Mouse (Mus musculus) midbrain, embryonic 10.5 days (tissue): ENCODE measurements around the gene Arg2. TPM values are rescaled to one million over a fixed set of nuclear protein-coding genes. Genes with fewer than 3 reads are reported as not detected.
A peak's percentile ranks its signal among the peaks of the same experiment; 100 is the strongest.
"Not testable (repeated sequence)": the region's sequence is repeated elsewhere in the genome, so short reads cannot be mapped to it uniquely, and the experiment has no call there.

Source experiments
- DNase-seq: peaks from one replicate; pipeline ENCODE4 v3.0.0-alpha.2; 2017; ENCODE audit warnings: low spot score
- H3K27ac ChIP-seq: fragments of 300-500 bp; sonication (generic); replicated peaks from 2 replicates; pipeline ENCODE4 v1.5.1; 2016; ENCODE audit warnings: mild to moderate bottlenecking
- H3K27me3 ChIP-seq: fragments of 300-500 bp; sonication (generic); 2 replicates; pipeline ENCODE4 v1.6.1; 2016; ENCODE audit warnings: low read depth, mild to moderate bottlenecking; ENCODE audit not compliant: poor library complexity, severe bottlenecking
- H3K36me3 ChIP-seq: fragments of 300-500 bp; sonication (generic); 2 replicates; pipeline ENCODE4 v1.6.1; 2016; ENCODE audit warnings: mild to moderate bottlenecking, moderate library complexity
- H3K4me1 ChIP-seq: fragments of 300-500 bp; sonication (generic); 2 replicates; pipeline ENCODE4 v1.6.1; 2016
- H3K4me3 ChIP-seq: fragments of 300-500 bp; sonication (generic); 2 replicates; pipeline ENCODE4 v1.5.1; 2016; ENCODE audit warnings: mild to moderate bottlenecking, moderate library complexity
- H3K9me3 ChIP-seq: fragments of 300-500 bp; sonication (generic); replicated peaks from 2 replicates; pipeline ENCODE4 v1.6.1; 2016; ENCODE audit warnings: mild to moderate bottlenecking
- WGBS: fragments of 180-500 bp; shearing (Covaris S2); methylation state at CpG from one replicate; pipeline ENCODE4 v1.1.7; 2016; 5-methylcytosine and 5-hydroxymethylcytosine counted together
- polyA plus RNA-seq: library from polyadenylated mRNA; unstranded; fragments of >200 nt; fragmentation: Nextera tagmentation; extraction: Ambion mirVana; gene quantifications from 2 replicates; pipeline ENCODE4 v1.2.1, GENCODE M21; 2016

Arg2 gene
- polyA plus RNA-seq, 1 experiment from 2014 or later, result 0.72 TPM

DNA sequence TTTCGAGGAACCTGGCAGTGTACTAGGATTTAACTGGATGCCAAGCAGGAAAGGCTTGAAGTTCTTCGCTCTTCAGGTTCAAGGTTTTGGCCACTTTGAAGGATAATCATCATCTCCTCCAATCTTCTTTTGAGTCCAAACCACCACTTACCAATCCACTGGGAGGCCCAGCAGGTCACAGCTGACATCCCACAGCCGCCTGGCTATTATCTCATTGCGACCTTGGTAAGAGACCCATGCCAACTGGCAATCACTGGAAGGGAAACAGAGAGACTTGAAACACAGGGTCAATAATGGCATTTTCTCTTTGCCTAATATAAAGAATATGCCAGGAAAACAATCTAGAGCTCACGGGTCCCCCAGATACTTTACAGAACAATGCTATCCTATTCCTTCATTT is 45.4 kb downstream of the Arg2 start:
- DNase-seq, result no peak
- H3K9me3 ChIP-seq, result no peaks in the 10 kb centered on the region
- 87% methylated on average over 5 of the region's 5 CpGs for WGBS
- H3K4me1 ChIP-seq, result peaks cover 9% of the 10 kb centered on the region
- H3K4me3 ChIP-seq, result no peak overlapping the region
- no peaks in the 10 kb centered on the region for H3K27me3 ChIP-seq
- no peak overlapping the region for H3K27ac ChIP-seq
- peaks cover 48% of the 10 kb centered on the region for H3K36me3 ChIP-seq

DNA sequence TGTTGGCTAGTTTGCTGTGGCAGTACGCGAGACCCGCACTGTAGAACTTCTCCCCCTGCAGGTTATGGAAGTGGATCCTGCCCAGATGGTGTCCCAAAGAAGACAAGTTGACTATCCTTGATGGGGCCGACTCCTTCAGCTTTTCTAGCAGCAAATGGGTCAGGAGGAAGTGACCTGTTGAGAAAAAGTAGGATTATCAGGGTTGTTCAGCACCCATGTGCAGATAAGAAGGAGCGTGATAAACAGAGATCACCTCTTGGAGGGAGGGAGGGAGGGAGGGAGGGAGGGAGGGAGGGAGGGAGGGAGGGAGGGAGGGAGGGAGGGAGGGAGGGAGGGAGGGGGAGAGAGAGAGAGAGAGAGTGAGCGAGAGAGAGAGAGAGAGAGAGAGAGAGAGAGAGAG is 54.6 kb downstream of the Arg2 start:
- not testable (repeated sequence) for H3K27ac ChIP-seq, H3K4me1 ChIP-seq, H3K9me3 ChIP-seq, DNase-seq, H3K27me3 ChIP-seq, H3K4me3 ChIP-seq
- 96% methylated on average over 5 of the region's 6 CpGs for WGBS
- peaks cover 85% of the 10 kb centered on the region for H3K36me3 ChIP-seq

DNA sequence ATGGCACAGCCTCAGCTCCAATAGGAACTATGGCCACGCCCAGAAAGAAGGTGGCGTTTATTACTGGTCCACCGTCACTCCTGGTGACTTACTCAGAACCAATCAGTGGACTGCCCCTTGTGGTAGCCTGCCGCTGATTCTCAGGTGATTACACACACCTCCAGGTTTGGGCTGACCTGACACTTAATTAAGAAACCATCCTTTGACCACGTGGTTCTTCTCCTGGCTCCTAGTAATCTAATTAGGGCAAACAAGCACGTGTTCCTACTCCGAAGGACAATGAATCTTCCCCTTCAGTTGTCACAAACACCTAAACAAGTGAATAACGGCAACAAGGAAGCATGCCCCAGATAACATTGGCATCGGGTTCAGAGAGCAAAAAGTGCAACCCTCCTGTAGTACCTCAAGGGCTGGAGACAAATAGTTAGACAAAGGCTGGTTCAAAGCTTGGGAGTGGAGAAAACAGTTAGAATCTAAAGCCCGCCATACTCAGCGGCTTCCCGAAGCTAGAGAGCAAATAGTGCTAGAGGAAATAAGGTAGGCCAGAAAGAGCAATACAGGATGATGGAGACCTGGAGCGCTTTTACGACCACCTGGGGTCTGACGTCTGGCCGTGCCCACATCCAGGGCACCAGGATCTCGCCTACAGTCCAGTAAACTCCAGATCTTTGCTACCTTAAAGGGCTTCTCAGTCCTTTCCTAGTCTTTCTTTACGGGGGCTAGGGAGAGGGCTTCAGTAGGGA is 60.5 kb downstream of the Arg2 start:
- under 1% methylated on average over 18 of the region's 18 CpGs for WGBS
- peak; percentile 64 for DNase-seq
- Histone ChIP-seq H3K36me3 (peaks cover 27% of the 10 kb centered on the region), H3K4me1 (peaks cover 16% of the 10 kb centered on the region), H3K9me3 (no peaks in the 10 kb centered on the region), H3K27ac (peak overlapping the region; percentile 81), H3K27me3 (no peaks in the 10 kb centered on the region), H3K4me3 (peak overlapping the region; percentile 63)

DNA sequence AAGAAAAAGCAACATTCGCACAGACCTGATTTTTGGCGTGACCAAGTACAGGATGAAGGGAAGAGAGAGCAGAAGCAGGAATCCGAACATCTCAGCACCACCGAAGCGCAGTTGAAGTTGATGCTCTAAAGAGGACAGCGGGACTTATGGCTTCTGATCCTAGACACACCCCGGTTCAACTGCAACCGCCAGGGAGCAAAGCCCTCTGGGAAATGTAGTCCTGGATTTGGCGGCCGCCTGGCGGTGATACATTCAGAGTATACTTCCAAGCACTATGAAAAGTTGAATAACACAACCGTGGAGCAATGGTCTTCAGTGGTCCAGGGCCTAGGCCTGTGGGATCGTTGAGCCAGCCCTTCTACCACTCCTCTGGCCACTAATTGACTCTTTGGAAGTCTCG is 61.1 kb downstream of the Arg2 start:
- whole genome bisulfite sequencing, result 5% methylated on average over 14 of the region's 14 CpGs
- H3K27ac ChIP-seq, result peak overlapping the region; percentile 81
- peak; percentile 79 for DNase-seq

DNA sequence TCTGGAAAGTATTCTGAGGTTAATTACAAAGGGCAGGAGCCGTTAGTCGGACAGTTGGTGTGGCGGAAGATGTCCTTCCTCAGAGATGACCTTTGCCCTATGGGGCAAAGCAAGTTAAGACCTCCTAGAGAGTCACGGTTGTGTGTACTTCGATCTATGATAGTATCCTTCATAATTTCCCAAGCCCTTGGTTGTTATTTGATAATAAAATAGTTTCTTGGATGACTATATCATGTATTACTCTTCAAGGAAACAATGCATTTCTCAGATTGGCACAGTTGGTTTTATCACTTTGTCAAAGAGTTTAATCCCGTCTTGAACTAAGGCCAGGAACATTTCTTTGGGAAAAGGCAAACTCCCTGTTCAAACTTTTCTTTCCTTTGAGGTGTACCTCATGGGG is 61.6 kb downstream of the Arg2 start, which contains the start of gene Rdh11:
Gene Rdh11, minus strand, starts transcription at position 101 of the 400 bp plus-strand sequence.
- Histone ChIP-seq H3K36me3 (peaks cover 16% of the 10 kb centered on the region), H3K4me3 (peak within 1 kb of the TSS; percentile 63), H3K27me3 (no peaks in the 10 kb centered on the region), H3K27ac (peak within 1 kb of the TSS; percentile 81), H3K9me3 (no peaks in the 10 kb centered on the region), H3K4me1 (peaks cover 16% of the 10 kb centered on the region)
- WGBS, result 61% methylated on average over 6 of the region's 6 CpGs
- DNase-seq, result no peak

More for the DNA sequence above, 61.1 kb downstream of the Arg2 start:
- H3K4me1 ChIP-seq, result peaks cover 16% of the 10 kb centered on the region
- H3K4me3 ChIP-seq, result peak overlapping the region; percentile 63
- H3K9me3 ChIP-seq, result no peaks in the 10 kb centered on the region
- peaks cover 21% of the 10 kb centered on the region for H3K36me3 ChIP-seq
- H3K27me3 ChIP-seq, result no peaks in the 10 kb centered on the region

DNA sequence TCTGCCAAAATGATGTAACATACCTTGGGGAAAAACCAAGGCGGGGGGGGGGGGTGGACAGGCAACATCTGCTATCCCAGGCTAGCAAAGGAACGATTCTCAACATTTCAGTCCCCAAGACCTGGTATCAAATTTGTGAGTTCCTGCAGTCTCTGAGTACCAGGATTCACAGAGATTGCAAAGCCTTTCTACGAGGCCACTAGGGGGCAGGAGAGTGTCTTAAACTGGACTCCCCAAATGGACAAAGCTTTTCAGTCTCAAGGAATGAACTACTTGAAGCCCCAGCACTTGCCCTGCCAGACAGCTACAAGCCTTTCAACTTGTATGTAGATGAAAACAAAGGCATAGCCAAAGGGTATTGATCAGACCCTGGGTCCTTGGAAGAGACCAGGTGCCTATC is 62.9 kb downstream of the Arg2 start:
- no peaks in the 10 kb centered on the region for H3K27me3 ChIP-seq
- peaks cover 4% of the 10 kb centered on the region for H3K36me3 ChIP-seq
- peak; percentile 68 for DNase-seq
- H3K4me3 ChIP-seq, result no peak overlapping the region
- H3K27ac ChIP-seq, result no peak overlapping the region
- H3K9me3 ChIP-seq, result no peaks in the 10 kb centered on the region
- 8% methylated on average over 3 of the region's 3 CpGs for WGBS
- H3K4me1 ChIP-seq, result peaks cover 16% of the 10 kb centered on the region

DNA sequence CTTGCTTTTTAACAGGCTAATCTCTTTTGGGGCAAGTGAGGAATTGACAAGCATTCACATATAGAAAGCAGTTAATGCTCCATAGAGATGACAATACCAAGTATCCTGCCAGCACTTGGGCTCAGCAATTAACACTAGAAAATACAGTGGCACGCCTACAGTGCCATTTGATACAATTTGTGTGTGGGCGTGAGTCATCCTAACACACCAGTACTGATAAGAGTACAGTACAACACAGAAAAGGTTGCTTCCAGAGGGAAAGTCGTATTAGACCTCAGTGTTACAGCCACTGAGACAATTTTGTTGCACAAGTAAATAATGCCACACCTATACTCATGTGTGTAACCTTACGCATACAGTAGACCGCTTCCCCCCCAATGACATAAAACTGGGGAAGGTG is 66.5 kb downstream of the Arg2 start:
- no peaks in the 10 kb centered on the region for H3K9me3 ChIP-seq
- H3K4me1 ChIP-seq, result no peaks in the 10 kb centered on the region
- H3K27ac ChIP-seq, result no peak overlapping the region
- no peak overlapping the region for H3K4me3 ChIP-seq
- H3K27me3 ChIP-seq, result no peaks in the 10 kb centered on the region
- DNase-seq, result no peak
- no peaks in the 10 kb centered on the region for H3K36me3 ChIP-seq
- 89% methylated on average over 5 of the region's 5 CpGs for WGBS

DNA sequence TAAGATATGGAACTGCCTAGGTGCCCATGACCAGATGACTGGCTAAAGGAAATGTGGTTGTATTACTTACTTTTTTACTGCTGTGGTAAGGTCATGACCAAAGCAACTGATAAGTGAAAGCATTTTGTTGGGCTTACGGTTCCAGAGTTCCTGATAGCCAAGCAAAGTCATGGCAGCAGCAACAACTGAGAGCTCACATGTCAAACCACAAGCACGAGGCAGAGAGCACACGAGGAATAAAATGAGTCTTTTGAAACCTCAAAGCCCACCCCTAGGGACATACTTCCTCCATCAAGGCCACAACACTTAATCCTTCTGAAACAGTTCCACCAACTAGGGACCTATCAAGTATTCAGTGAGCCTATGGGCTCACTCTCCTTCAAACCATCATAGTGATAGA is 71.3 kb downstream of the Arg2 start:
- Histone ChIP-seq H3K27me3 (no peaks in the 10 kb centered on the region), H3K4me1 (no peaks in the 10 kb centered on the region), H3K27ac (no peak overlapping the region), H3K36me3 (no peaks in the 10 kb centered on the region), H3K4me3 (no peak overlapping the region), H3K9me3 (no peaks in the 10 kb centered on the region)
- no peak for DNase-seq
- 78% methylated on average over 3 of the region's 3 CpGs for WGBS

Other genes starting within 250 kb of the Arg2 start
- 2.0 and 2.2 TPM in 2 replicates for gene Plek2, start 223.8 kb upstream of the Arg2 start, polyA plus RNA-seq
- 5.3 and 6.1 TPM in 2 replicates for gene Tmem229b, start 123.2 kb upstream of the Arg2 start, polyA plus RNA-seq
- 7.9 and 8.4 TPM in 2 replicates for gene Plekhh1, start 101.6 kb upstream of the Arg2 start, polyA plus RNA-seq
- gene Pigh, start 41.1 kb upstream of the Arg2 start, polyA plus RNA-seq, result 32.3 and 36.8 TPM in 2 replicates
- 100 and 103 TPM in 2 replicates for gene Vti1b, start 41.9 kb downstream of the Arg2 start, polyA plus RNA-seq
- gene Rdh11, start 61.5 kb downstream of the Arg2 start, polyA plus RNA-seq, result 23.1 and 27.1 TPM in 2 replicates
- gene Rdh12, start 78.1 kb downstream of the Arg2 start, polyA plus RNA-seq, result 1.7 and 2.1 TPM in 2 replicates
- 13.1 and 15.1 TPM in 2 replicates for gene Zfyve26, start 165.5 kb downstream of the Arg2 start, polyA plus RNA-seq
- 7.8 and 8.5 TPM in 2 replicates for gene Rad51b, start 166.5 kb downstream of the Arg2 start, polyA plus RNA-seq